Mouse (Mus musculus) hindbrain, postnatal 0 days (tissue): ENCODE measurements around the gene Sdcbp2. TPM values are rescaled to one million over a fixed set of nuclear protein-coding genes. Genes with fewer than 3 reads are reported as not detected.

Source experiments
- ATAC-seq: fragments of 200-750 bp; cut with Nextera tagmentation; 2 replicates; pipeline ENCODE4 v1.8.0; 2017; ENCODE audit warnings: mild to moderate bottlenecking, moderate TSS enrichment, moderate library complexity
- DNase-seq: peaks from one replicate; pipeline ENCODE4 v3.0.0-alpha.2; 2015; ENCODE audit warnings: low spot score
- H3K27ac ChIP-seq: fragments of 300-500 bp; sonication (generic); 2 replicates; pipeline ENCODE4 v1.5.1; 2014; ENCODE audit warnings: mild to moderate bottlenecking
- H3K27me3 ChIP-seq: fragments of 300-500 bp; sonication (generic); 2 replicates; pipeline ENCODE4 v1.6.1; 2014; ENCODE audit warnings: low read length, mixed read lengths; ENCODE audit not compliant: insufficient read depth
- H3K36me3 ChIP-seq: fragments of 300-500 bp; sonication (generic); 2 replicates; pipeline ENCODE4 v1.6.1; 2014; ENCODE audit warnings: low read length, mixed read lengths; ENCODE audit not compliant: insufficient read depth
- H3K4me1 ChIP-seq: fragments of 300-500 bp; sonication (generic); 2 replicates; pipeline ENCODE4 v1.6.1; 2014; ENCODE audit warnings: antibody characterized with exemption, low read length, mixed read lengths; ENCODE audit not compliant: insufficient read depth
- H3K4me2 ChIP-seq: fragments of 300-500 bp; sonication (generic); 2 replicates; pipeline ENCODE4 v1.6.1; 2014; ENCODE audit warnings: low read depth, mild to moderate bottlenecking, low read length, moderate library complexity, mixed read lengths
- H3K4me3 ChIP-seq: fragments of 300-500 bp; sonication (generic); 2 replicates; pipeline ENCODE4 v1.5.1; 2014; ENCODE audit warnings: low read length
- H3K9ac ChIP-seq: fragments of 300-500 bp; sonication (generic); replicated peaks from 2 replicates; pipeline ENCODE4 v1.6.1; 2014; ENCODE audit warnings: mild to moderate bottlenecking, low read length, moderate library complexity, mixed read lengths
- H3K9me3 ChIP-seq: fragments of 300-500 bp; sonication (generic); 2 replicates; pipeline ENCODE4 v1.6.1; 2016; ENCODE audit warnings: low read length, mixed read lengths
- CTCF ChIP-seq: IDR thresholded peaks from 2 replicates; pipeline ENCODE4 v1.5.1; 2016; ENCODE audit warnings: antibody characterized with exemption, control low read depth, low read depth
- WGBS: fragments of 180-500 bp; shearing (Covaris S2); extraction: QIAGEN DNeasy Blood & Tissue Kit; methylation state at CpG from one replicate; pipeline ENCODE4 v1.1.7; 2014; 5-methylcytosine and 5-hydroxymethylcytosine counted together
- polyA plus RNA-seq: library from polyadenylated mRNA; unstranded; fragments of >200 nt; fragmentation: Nextera tagmentation; extraction: Ambion mirVana; gene quantifications from 2 replicates; pipeline ENCODE4 v1.2.1, GENCODE M21; 2015
- total RNA-seq: library from RNA; depleted of rRNA; stranded (reverse); fragments of >200 nt; gene quantifications from 2 replicates; pipeline ENCODE4 v1.2.3, GENCODE M21; 2014; rRNA removed

The Sdcbp2 gene
- total RNA-seq (0.42 and 0.72 TPM in 2 replicates), polyA plus RNA-seq (1.3 and 1.4 TPM in 2 replicates)

GRCm38 (mm10) chr2:151571873-151572700 is at the start of gene Sdcbp2:
Sdcbp2 (plus strand) TSS chr2:151572622.
- ATAC-seq = no peak
- no peak within 1 kb of the TSS for H3K4me2 ChIP-seq
- DNase-seq = no peak
- no peak within 1 kb of the TSS for H3K9ac ChIP-seq
- no peak within 1 kb of the TSS for H3K4me3 ChIP-seq
- TF ChIP-seq CTCF = no peak
- H3K27me3 ChIP-seq = no peaks in the 10 kb centered on the region
- no peaks in the 10 kb centered on the region for H3K9me3 ChIP-seq
- 74% methylated on average over 17 of the region's 17 CpGs for WGBS
- no peaks in the 10 kb centered on the region for H3K36me3 ChIP-seq
- no peak within 1 kb of the TSS for H3K27ac ChIP-seq
- H3K4me1 ChIP-seq = peaks cover 7% of the 10 kb centered on the region; the same call in 1 of the 2 replicates

GRCm38 (mm10) chr2:151524324-151525041 is 47.9 kb upstream of the Sdcbp2 start:
- Histone ChIP-seq H3K9ac (no peak overlapping the region), H3K27me3 (no peaks in the 10 kb centered on the region), H3K4me2 (no peak overlapping the region), H3K36me3 (peaks cover 5% of the 10 kb centered on the region; the same call in 1 of the 2 replicates), H3K27ac (no peak overlapping the region), H3K4me1 (no peaks in the 10 kb centered on the region), H3K9me3 (no peaks in the 10 kb centered on the region), H3K4me3 (no peak overlapping the region)
- 67% methylated on average over 4 of the region's 4 CpGs for WGBS
- no peak for ATAC-seq
- no peak for DNase-seq
- TF ChIP-seq CTCF = no peak

- H3K9me3 ChIP-seq = no peaks in the 10 kb centered on the region
- H3K4me3 ChIP-seq = no peak overlapping the region
- H3K36me3 ChIP-seq = peaks cover 3% of the 10 kb centered on the region; the same call in 1 of the 2 replicates
- no peak overlapping the region for H3K4me2 ChIP-seq
- H3K4me1 ChIP-seq = no peaks in the 10 kb centered on the region
- no peaks in the 10 kb centered on the region for H3K27me3 ChIP-seq
- H3K27ac ChIP-seq = no peak overlapping the region
- 73% methylated on average over 2 of the region's 2 CpGs for WGBS
- no peak for DNase-seq
- no peak for TF ChIP-seq CTCF
- ATAC-seq = no peak
- H3K9ac ChIP-seq = no peak overlapping the region
Measured at GRCm38 (mm10) chr2:151525520-151525919, 46.9 kb upstream of the Sdcbp2 start.

- Histone ChIP-seq H3K9me3 (no peaks in the 10 kb centered on the region), H3K4me1 (no peaks in the 10 kb centered on the region), H3K4me2 (no peak overlapping the region), H3K27ac (no peak overlapping the region), H3K27me3 (no peaks in the 10 kb centered on the region), H3K4me3 (no peak overlapping the region), H3K36me3 (no peaks in the 10 kb centered on the region), H3K9ac (no peak overlapping the region)
- 93% methylated on average over 1 of the region's 1 CpGs for WGBS
- no peak for TF ChIP-seq CTCF
- ATAC-seq = no peak
- no peak for DNase-seq
Measured at GRCm38 (mm10) chr2:151528066-151528465, 44.4 kb upstream of the Sdcbp2 start.

- Histone ChIP-seq H3K4me2 (no peak overlapping the region), H3K9ac (no peak overlapping the region), H3K27ac (no peak overlapping the region), H3K4me3 (no peak overlapping the region), H3K4me1 (no peaks in the 10 kb centered on the region), H3K9me3 (no peaks in the 10 kb centered on the region), H3K36me3 (no peaks in the 10 kb centered on the region), H3K27me3 (no peaks in the 10 kb centered on the region)
- ATAC-seq = no peak
- no peak for TF ChIP-seq CTCF
- no peak for DNase-seq
Measured at GRCm38 (mm10) chr2:151529169-151529568, 43.3 kb upstream of the Sdcbp2 start.

GRCm38 (mm10) chr2:151530378-151531230 is 41.8 kb upstream of the Sdcbp2 start:
- no peak overlapping the region for H3K4me2 ChIP-seq
- H3K4me3 ChIP-seq = no peak overlapping the region
- H3K36me3 ChIP-seq = no peaks in the 10 kb centered on the region
- TF ChIP-seq CTCF = no peak
- H3K9ac ChIP-seq = no peak overlapping the region
- ATAC-seq = 0 out of 2 replicates have a peak, but pooled peaks have one; percentile 8
- 64% methylated on average over 8 of the region's 8 CpGs for WGBS
- no peak for DNase-seq
- no peaks in the 10 kb centered on the region for H3K27me3 ChIP-seq
- no peaks in the 10 kb centered on the region for H3K9me3 ChIP-seq
- H3K4me1 ChIP-seq = no peaks in the 10 kb centered on the region
- H3K27ac ChIP-seq = no peak overlapping the region
